Comparison of ENCODE assay signal across 10 mouse cellular contexts in the genomic region with DNA sequence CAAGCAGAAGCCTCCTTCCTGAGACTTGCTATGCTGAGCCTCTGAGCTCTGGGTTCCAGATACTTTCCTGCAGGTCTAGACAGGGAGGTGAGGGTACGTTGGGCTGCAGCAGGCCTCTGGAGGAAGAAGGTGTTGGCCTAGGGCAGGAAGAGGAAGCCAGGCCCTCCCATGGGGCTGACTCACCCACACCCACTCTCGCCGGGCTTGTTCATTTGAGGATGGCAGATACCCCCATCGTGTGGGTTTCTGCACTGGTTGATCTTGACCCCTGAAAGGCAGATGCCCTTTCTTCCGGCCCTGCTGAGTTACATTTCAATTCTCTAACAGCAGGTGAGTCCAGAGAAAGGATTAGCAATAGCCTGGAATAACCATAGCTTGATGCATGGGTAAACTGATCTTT. TPM values are rescaled to one million over a fixed set of nuclear protein-coding genes. Genes with fewer than 3 reads are reported as not detected.
A peak's percentile ranks its signal among the peaks of the same experiment; 100 is the strongest.
DNase-seq lines count a peak whose midpoint lies in the region; ATAC-seq lines count a peak whose summit lies in the region.
"Had no signal": no experiment of that assay in that cellular context is flagged by ENCODE, and none has a peak within 500 bp of the region (broad histone marks: within the 10 kb centered on the region; RNA-seq: fewer than 3 reads in every experiment).

No protein-coding gene starts in this region.

- H3K4me1 ChIP-seq in kidney, embryonic 16.5 days (ENCODE audit: insufficient read depth, low read length) = peaks cover 17% of the 10 kb centered on the region
- H3K4me1 ChIP-seq in neural tube, embryonic 15.5 days = peaks cover 14% of the 10 kb centered on the region
- H3K4me1 ChIP-seq in forebrain, embryonic 14.5 days (ENCODE audit: control insufficient read depth, insufficient read depth, low read length) = peaks cover 10% of the 10 kb centered on the region

- 0 out of 2 replicates have a peak overlapping the region, but pooled peaks have one; percentile 14 for H3K4me2 ChIP-seq in kidney, embryonic 16.5 days (replicated peaks; ENCODE audit: low read depth, low read length)
- H3K4me2 ChIP-seq in neural tube, embryonic 15.5 days = peak overlapping the region; percentile 99
- H3K4me2 ChIP-seq in forebrain, embryonic 14.5 days (ENCODE audit: low read length) = no peak overlapping the region
- H3K4me2 ChIP-seq: liver, embryonic 13.5 days had no signal

- H3K4me3 ChIP-seq in kidney, embryonic 16.5 days (ENCODE audit: low read length) = no peak overlapping the region
- H3K4me3 ChIP-seq in neural tube, embryonic 15.5 days (replicated peaks) = peak overlapping the region; percentile 20
- no peak overlapping the region for H3K4me3 ChIP-seq in forebrain, embryonic 14.5 days (ENCODE audit: low read depth, low read length)
- H3K4me3 ChIP-seq: liver, embryonic 13.5 days had no signal

- ATAC-seq in kidney, embryonic 16.5 days (ENCODE audit: low FRiP score, low TSS enrichment) = no peak
- no peak for ATAC-seq in neural tube, embryonic 15.5 days (ENCODE audit: low FRiP score)
- no peak for ATAC-seq in forebrain, embryonic 14.5 days

- peaks cover 6% of the 10 kb centered on the region; the same call in 1 of the 2 replicates for H3K27me3 ChIP-seq in kidney, embryonic 16.5 days (ENCODE audit: insufficient read depth, low read length)
- H3K27me3 ChIP-seq in neural tube, embryonic 15.5 days (replicated peaks) = no peaks in the 10 kb centered on the region
- H3K27me3 ChIP-seq in forebrain, embryonic 14.5 days (replicated peaks; ENCODE audit: control insufficient read depth, insufficient read depth, low read length) = peaks cover 10% of the 10 kb centered on the region; the same call in 1 of the 2 replicates

- no peak for DNase-seq in kidney, postnatal 36 days
- peak; percentile 58 for DNase-seq in R1 (ENCODE audit: low read depth, low spot score)
- peak; percentile 75 for DNase-seq in induced T-regulatory cell, adult 2 months (ENCODE audit: low read depth)
- DNase-seq in cerebellum, adult 8-10 months = no peak
- no peak for DNase-seq in forebrain, embryonic 14.5 days (ENCODE audit: low spot score)
- DNase-seq in adipocyte (ENCODE audit: low spot score) = no peak
- DNase-seq: adrenal gland, postnatal 36 days; liver, embryonic 13.5 days had no signal

- no peak overlapping the region for H3K9ac ChIP-seq in kidney, embryonic 16.5 days (replicated peaks; ENCODE audit: low read length)
- H3K9ac ChIP-seq in neural tube, embryonic 15.5 days (replicated peaks) = no peak overlapping the region; the same call in 1 of the 2 replicates
- no peak overlapping the region for H3K9ac ChIP-seq in forebrain, embryonic 14.5 days (ENCODE audit: low read length)
- H3K9ac ChIP-seq: liver, embryonic 13.5 days had no signal

- H3K9me3 ChIP-seq in kidney, embryonic 16.5 days (ENCODE audit: low read length) = no peaks in the 10 kb centered on the region
- no peaks in the 10 kb centered on the region for H3K9me3 ChIP-seq in neural tube, embryonic 15.5 days (replicated peaks)
- no peaks in the 10 kb centered on the region for H3K9me3 ChIP-seq in forebrain, embryonic 14.5 days (replicated peaks; ENCODE audit: control insufficient read depth, low read length)
- H3K9me3 ChIP-seq: liver, embryonic 13.5 days had no signal

- H3K27ac ChIP-seq in kidney, embryonic 16.5 days (ENCODE audit: low read length) = no peak overlapping the region
- peak overlapping the region; percentile 60 for H3K27ac ChIP-seq in neural tube, embryonic 15.5 days (replicated peaks)
- H3K27ac ChIP-seq in forebrain, embryonic 14.5 days (ENCODE audit: low read depth, low read length) = no peak overlapping the region
- H3K27ac ChIP-seq: liver, embryonic 13.5 days had no signal

- WGBS in kidney, embryonic 16.5 days = 65% methylated on average over 5 of the region's 5 CpGs
- 80% methylated on average over 5 of the region's 5 CpGs for whole genome bisulfite sequencing in neural tube, embryonic 15.5 days
- WGBS in forebrain, embryonic 14.5 days = 81% methylated on average over 5 of the region's 5 CpGs

- no peaks in the 10 kb centered on the region for H3K36me3 ChIP-seq in kidney, embryonic 16.5 days (ENCODE audit: insufficient read depth, low read length)
- no peaks in the 10 kb centered on the region for H3K36me3 ChIP-seq in neural tube, embryonic 15.5 days
- H3K36me3 ChIP-seq in forebrain, embryonic 14.5 days (ENCODE audit: control insufficient read depth, insufficient read depth, low read length) = no peaks in the 10 kb centered on the region
- H3K36me3 ChIP-seq: liver, embryonic 13.5 days had no signal

RNA-seq across cellular contexts. Expression of a gene that starts 22.4 kb away (rescaled TPM):
- polyA plus RNA-seq in kidney, embryonic 16.5 days (2015; fragmentation: Nextera tagmentation; extraction: Ambion mirVana) = 1.1 and 1.8 TPM in 2 replicates
- polyA plus RNA-seq in neural tube, embryonic 15.5 days (2015; fragmentation: Nextera tagmentation; extraction: Ambion mirVana) = 10.9 and 12.2 TPM in 2 replicates
- polyA plus RNA-seq in forebrain, embryonic 14.5 days (2014; fragmentation: Nextera tagmentation; extraction: Ambion mirVana) = 2.7 and 3.4 TPM in 2 replicates

Comparison
In these comparisons a context has a peak if more than half of its experiments do, and no peak if none do; other contexts are left out.
1. DNase-seq: peak in R1 (single experiment) and induced T-regulatory cell, adult 2 months (single experiment); none in kidney, postnatal 36 days (0 of 2), cerebellum, adult 8-10 months (single experiment), forebrain, embryonic 14.5 days (single experiment) and adipocyte (single experiment).